Mouse (Mus musculus): ENCODE measurements around the gene Vmn1r79.
"Not testable (repeated sequence)": the region's sequence is repeated elsewhere in the genome, so short reads cannot be mapped to it uniquely, and the experiment has no call there.

Vmn1r79 gene

GRCm38 (mm10) chr7:12170979-12171378 is at the start of gene Vmn1r79:
Gene Vmn1r79, plus strand, starts transcription at chr7:12171279.
- DNase-seq (ENCODE audit: low spot score): not testable (repeated sequence)

- no peak for DNase-seq (ENCODE audit: low spot score)
These were observed 21.1 kb upstream of the Vmn1r79 start, which contains the start of gene Vmn1r78 for GRCm38 (mm10) chr7:12149957-12150356. Gene Vmn1r78, plus strand, starts transcription at chr7:12150257.

DNA sequence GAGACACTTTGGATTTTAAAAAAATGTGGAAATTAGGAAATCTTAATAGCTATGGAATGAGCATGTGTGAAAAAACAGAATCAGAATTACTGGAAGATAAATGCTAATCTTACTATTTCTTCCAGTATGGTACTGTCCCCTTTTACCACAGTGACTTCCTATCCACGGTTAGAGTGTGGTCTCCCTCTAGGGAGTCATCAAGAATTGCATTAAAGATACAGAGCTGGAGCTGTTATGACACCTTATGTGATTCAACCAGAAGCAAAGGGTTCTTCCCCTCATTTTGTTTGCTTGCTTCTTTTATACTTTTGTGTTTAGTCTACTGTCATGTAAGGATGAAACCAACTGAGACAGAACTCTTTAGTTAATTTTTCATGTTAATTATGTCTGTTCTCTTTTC is 14.6 kb upstream of the Vmn1r79 start:
- DNase-seq (ENCODE audit: low spot score): not testable (repeated sequence)

DNA sequence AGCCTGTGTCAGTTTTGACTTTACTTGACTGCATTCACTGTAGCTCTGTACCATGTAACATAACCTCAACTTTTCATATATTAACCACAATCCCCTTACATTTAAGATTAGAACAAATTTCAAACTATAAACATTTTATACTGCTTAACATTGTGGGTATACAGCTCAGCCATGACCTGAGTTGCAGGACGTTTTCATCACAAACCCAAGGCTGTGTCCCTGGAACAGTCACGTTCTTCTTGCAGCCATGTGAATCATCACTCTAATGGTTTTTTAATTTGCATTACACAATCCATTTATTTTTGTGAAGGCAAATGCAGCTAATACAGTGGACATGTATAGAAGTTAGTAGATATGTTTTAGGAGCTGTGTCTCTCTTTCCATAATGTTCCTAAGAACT is 1.8 kb downstream of the Vmn1r79 start:
- DNase-seq (ENCODE audit: low spot score): not testable (repeated sequence)

DNA sequence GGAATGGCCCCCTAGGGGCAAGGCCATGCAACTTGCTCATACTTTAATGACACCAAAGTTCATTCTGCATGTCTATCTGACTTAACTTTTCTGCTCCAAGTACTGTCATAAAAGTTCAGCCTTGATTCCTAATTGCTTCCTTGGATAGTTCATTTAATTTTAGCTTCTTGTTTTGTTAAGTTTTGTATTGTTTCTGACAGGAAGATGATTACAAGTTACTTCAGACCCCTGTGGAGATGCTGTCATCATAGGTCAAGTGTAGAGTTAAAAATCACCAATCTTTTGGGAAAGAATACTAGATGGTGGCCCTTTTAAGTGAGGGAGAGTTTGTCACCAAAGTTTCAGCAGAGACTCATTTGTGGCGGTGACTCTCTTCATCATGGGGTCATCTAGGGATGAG is 17.9 kb downstream of the Vmn1r79 start, which contains the start of gene Vmn1r80:
Gene Vmn1r80, plus strand, starts transcription at position 301 of the 400 bp plus-strand sequence.
- DNase-seq (ENCODE audit: low spot score): no peak

GRCm38 (mm10) chr7:12204141-12204540 is 33.1 kb downstream of the Vmn1r79 start:
- no peak for DNase-seq (ENCODE audit: low spot score)

All from ovary, postnatal 36 days (tissue).